Mouse (Mus musculus) inflammation-experienced regulatory T-cells, adult 6 months (primary cell): Measurements from ENCODE around the gene Crygc. TPM values are rescaled to one million over a fixed set of nuclear protein-coding genes. Genes with fewer than 3 reads are reported as not detected.
"Not testable (repeated sequence)": the region's sequence is repeated elsewhere in the genome, so short reads cannot be mapped to it uniquely, and the experiment has no call there.

Experiments used
- ATAC-seq: one replicate; pipeline ENCODE4 v1.8.0; 2017
- polyA plus RNA-seq, 3 experiments: library from polyadenylated mRNA; unstranded; fragments of 100-300 nt; shearing (Covaris generic); gene quantifications; one replicate each; pipeline ENCODE4 v1.2.1; 2017

Gene Crygc
- polyA plus RNA-seq, 3 experiments from 2014 or later: not detected

DNA sequence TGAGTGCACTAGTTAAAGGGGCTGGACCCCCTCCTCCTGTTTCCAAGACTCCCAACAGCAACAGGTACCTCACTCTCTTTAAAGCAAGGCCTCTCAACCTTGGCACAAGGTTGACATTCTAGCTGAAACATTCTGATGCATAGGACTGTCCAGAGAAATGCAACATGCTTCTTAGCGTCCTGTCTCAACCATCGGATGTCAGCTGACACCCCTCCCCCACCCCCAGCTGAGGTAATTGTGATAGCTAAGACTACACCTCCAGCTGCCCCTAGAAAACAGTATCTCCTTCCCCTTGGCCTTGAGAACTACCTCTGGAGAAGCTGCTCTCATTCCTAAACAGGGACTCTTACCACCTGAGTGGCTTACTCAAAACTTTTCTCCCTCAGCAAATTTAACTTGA is 21.3 kb downstream of the Crygc start:
- ATAC-seq: no peak

DNA sequence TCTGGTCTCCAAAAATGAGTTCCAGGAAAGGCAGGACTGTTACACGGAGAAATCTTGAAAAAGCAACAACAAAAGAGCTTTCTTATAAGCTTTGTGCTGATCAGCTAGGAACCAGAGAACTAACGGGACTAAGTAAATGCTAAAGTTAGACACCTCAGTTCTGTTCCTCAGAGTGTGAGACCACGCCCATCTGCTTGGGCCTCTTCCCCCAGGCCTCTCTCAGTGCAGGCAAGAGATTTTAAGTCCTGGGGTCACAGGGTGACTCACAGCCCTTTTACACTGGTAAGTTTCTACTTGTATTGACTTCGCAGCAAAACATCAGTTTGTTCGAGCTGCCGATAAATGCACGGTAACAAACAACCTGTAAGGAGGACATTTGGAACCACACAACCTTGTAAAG is 21.8 kb downstream of the Crygc start:
- no peak for ATAC-seq

DNA sequence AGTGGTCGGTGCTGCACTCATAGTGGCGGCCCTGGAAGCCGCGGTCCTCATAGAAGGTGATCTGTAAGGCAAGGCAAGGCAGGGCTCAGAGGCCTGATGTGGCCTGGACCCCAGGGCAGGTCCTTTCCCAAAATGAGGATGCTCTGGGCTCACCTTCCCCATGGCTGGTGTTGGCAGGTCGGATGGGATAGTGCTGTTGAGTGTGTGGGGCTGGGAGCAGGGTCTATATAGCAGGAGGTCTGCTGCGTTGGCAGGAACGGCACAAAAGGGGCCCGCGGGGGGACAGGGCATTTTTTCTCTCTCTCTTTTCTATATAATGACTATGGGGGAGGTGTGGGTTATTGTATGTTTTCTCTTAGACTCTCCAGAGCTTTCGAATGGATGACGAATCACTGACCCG is 22.5 kb downstream of the Crygc start, which contains the start of gene Cryge:
TSS of gene Cryge (minus strand) at position 198 of the 400 bp plus-strand sequence.
- not testable (repeated sequence) for ATAC-seq

DNA sequence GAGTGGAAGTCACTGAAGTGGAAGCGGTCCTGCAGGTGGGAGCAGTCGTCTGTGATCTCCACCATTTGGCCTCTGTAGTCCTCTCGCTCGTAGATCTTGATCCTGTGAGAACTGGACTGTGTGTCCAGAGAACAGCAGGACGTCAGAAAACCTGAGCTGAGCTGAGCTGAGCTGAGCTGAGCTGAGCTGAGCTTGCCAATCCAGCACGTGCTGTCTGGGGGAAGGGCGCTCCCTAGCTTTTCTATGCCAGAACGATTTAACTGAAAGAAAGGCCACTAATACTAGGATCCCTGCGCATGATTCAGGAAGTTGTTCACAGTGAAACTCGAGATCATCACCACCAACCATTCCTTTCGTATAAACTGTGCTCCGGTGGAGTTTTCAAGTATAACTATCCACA is 24.7 kb downstream of the Crygc start:
- ATAC-seq: no peak

DNA sequence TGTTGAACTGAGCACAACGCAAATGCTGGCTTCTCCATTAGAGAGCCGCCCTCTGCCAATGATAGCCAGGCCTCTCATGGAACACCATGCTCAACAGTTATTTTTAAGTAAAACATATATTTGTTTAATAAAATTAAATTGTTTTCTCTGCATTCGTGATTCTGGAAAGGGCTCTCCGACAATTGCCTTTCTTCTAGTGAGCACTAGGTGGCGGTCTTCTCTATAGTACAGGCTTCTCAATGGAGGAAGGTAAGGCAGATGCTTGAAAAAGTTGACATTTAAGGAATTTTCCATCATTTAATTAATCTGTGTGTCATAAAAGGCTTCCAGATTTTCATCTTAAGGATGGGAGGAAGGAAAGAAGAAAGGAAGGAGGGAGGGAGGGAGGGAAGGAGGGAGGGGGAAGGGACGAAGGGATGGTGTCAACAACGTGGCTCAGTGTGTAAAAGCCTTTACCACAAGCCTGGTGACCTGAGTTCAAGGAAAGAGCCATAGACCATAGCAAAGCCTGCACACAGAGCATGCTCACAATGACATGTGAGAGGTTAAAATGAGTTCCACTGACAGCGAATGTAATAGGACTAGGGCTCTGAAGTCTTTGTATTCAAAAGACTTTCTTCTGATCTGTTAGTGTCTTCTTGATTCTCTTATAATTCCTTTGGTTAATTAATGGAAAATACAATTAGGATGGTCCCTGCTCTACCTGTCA is 26.9 kb downstream of the Crygc start:
- no peak for ATAC-seq

DNA sequence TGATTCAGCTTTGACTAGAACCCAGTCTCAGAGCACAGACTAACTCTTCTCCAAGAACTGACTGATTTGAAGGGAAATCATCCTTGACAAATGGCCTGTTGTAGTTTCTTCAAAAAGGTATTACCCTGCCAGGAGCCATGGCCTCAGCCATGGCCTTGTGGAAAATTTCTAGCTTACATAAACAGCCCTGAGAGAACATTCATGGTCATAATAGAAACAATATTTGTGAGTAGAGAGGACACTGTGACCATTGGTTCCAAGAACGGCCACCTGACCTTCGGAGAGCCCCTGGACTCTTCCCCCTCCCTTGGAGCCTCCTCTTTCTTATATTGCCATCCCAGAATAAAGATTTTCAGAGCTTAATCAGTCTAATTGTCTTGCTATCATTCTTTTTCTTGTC is 30.1 kb downstream of the Crygc start:
- no peak for ATAC-seq

DNA sequence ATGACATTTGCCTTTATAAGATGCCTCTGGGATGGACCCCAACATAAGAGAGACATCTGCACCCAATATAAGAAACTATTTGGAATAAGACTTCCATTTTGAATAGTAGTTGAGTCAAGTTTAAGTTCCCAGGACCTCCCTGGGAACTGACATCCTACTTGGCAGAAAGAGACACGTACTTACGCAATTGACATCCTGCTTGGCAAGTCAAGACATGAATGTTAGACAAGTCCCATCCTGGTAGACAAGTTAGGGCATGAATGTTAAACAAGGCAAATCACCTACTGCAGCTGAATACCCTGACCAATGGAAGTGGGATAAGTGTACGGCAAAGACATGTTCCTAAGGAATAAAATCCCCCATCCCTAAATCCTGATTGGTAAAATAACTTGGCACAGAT is 31.7 kb downstream of the Crygc start:
- ATAC-seq: no peak

DNA sequence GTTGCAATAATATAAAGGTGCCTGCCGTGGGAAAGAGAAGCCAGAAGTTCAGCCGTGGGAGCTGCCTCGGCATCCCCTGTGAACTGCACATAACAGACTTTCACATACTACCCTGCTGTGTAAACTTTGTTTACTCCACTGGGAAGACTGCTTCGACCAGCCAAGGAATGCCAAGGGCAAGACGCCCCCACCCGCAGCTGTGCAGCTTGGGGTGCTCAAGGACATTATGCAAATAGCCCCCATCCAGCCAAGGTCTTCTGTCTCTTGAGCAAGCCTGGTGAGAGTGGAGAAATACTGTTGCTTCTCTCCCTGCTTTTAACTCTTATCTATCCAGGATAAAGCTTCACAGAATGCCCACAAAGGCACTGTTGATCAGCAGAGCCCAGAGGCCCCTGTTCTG is 32.7 kb downstream of the Crygc start:
- ATAC-seq: no peak

DNA sequence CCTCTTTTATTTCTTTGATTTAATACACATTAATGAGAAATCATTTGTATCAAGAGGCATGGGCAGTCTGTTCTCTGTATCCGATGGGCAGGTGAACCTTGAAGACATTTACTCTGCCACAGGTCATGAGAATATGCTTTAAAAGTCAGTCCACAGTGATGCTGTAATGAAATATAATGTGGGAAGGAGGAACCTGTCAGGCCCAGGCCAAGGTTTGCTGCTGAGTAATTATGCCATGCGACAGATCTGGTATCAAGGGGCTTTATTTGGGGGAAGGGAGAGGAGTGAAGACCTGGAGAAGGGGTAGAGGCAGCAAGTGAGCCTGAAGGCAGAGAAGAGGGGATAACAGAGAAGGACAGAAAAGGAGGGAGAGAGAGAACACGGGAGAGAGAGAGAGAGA is 33.8 kb downstream of the Crygc start:
- no peak for ATAC-seq

DNA sequence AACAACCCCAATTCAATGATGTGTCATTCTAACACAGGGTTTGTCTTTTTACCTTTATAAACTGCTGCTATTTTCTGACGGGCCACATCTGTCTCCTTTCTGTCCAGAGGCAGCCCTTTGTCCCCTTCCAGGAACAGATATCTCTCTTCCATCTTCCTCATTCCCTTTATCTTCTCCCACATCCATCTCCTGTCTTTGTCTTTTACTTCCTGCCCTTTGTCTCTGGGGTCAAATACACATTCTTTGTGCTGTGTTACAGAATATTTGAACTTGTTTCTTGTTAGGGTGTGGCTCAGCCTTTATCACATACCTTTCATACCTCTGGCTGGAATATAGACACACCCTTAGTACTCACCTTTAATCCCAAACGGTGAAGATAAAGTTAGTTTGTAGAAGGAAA is 35.9 kb downstream of the Crygc start:
- ATAC-seq: no peak

DNA sequence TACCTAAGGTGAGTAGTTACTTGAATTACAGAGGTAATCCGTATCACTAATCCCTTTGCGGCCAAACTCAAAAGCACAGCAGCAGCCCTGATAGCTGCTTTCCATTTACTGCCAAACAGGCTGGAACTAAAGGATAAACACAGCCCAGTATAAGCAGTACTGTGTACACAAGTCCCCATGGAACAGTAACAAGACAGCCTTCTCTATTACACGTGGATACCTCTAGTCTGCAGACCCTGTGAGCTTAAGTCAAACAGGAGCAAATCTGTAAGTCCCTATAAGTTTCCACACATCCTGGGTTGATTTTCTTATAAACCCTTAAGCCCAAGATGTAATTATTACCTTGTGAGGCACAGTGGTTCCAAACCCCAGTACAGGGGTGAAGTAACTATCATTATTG is 38.0 kb downstream of the Crygc start:
- ATAC-seq: no peak

DNA sequence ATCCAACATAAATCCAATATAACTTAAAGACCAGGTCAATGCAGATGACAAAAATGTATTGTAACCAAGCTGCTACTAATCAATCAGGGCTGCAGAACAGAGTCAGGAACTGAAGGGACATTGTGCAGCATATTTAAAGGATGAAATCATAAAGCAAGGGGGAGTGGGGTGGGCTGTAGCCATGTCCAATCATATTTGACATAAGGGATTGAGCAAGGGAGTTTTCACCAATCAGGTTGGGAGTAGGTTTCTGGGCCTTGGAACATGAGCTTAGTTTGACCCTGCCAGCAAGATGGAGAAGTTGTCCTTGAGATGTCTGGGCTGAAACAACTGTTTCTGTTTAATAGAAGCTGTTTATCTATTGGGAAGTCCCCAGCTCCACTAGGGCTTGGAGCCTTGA is 40.8 kb downstream of the Crygc start, which contains the start of gene Akr1cl:
TSS of gene Akr1cl (minus strand) at position 119 of the 400 bp plus-strand sequence.
- no peak for ATAC-seq

DNA sequence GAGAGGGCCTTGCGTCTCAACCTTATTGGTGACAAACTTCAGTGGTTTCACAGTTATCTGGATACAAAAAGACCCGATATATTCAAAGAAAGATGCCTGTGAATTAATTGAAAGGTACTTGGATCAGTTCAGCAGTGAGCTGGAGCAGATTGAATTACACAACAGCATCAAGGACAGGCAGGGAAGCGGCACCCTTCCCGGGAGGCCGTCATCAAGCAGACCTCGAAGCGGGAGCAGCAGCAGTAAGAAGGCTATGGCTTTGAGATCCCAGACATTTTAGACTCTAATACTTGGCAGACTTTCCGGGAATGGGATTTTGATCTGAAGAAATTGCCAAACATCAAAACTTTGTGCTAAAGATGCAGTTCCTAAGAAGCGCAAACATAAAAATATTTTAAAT is 45.3 kb downstream of the Crygc start:
- no peak for ATAC-seq

Other genes with a start within 250 kb of the Crygc start
- 10 to 100 TPM in 2 of 3 experiments, 1 to 10 TPM in 1; 7.0 to 13.0 (median 11.0) TPM for gene Plekhm3, start 116.9 kb downstream of the Crygc start, polyA plus RNA-seq
- gene Akr1cl, start 40.9 kb downstream of the Crygc start, polyA plus RNA-seq: under 1 TPM in 1 of 3 experiments, not detected in 2; 0.71 TPM
- not detected for gene Cryge, start 22.5 kb downstream of the Crygc start, polyA plus RNA-seq
- gene Crygd, start 10.2 kb downstream of the Crygc start, polyA plus RNA-seq: not detected
- not detected for gene Crygb, start 8.6 kb upstream of the Crygc start, polyA plus RNA-seq
- gene Cryga, start 29.7 kb upstream of the Crygc start, polyA plus RNA-seq: not detected
- gene Gm28845, start 45.9 kb upstream of the Crygc start, polyA plus RNA-seq: not detected
- not detected for gene D630023F18Rik, start 49.5 kb upstream of the Crygc start, polyA plus RNA-seq
- gene Idh1, start 112.8 kb upstream of the Crygc start, polyA plus RNA-seq: 10 to 100 TPM in 1 of 3 experiments, 1 to 10 TPM in 2; 6.3 to 13.0 (median 9.4) TPM
- gene Pikfyve, start 113.0 kb upstream of the Crygc start, polyA plus RNA-seq: 10 to 100 TPM in 2 of 3 experiments, 1 to 10 TPM in 1; 9.5 to 14.6 (median 13.5) TPM
- not detected for gene Pth2r, start 208.4 kb upstream of the Crygc start, polyA plus RNA-seq